Mouse (Mus musculus): Measurements from ENCODE around the gene Cmip. TPM values are rescaled to one million over a fixed set of nuclear protein-coding genes. Genes with fewer than 3 reads are reported as not detected.

Cmip gene
- polyA plus RNA-seq, 1 experiment = 112 TPM

DNA sequence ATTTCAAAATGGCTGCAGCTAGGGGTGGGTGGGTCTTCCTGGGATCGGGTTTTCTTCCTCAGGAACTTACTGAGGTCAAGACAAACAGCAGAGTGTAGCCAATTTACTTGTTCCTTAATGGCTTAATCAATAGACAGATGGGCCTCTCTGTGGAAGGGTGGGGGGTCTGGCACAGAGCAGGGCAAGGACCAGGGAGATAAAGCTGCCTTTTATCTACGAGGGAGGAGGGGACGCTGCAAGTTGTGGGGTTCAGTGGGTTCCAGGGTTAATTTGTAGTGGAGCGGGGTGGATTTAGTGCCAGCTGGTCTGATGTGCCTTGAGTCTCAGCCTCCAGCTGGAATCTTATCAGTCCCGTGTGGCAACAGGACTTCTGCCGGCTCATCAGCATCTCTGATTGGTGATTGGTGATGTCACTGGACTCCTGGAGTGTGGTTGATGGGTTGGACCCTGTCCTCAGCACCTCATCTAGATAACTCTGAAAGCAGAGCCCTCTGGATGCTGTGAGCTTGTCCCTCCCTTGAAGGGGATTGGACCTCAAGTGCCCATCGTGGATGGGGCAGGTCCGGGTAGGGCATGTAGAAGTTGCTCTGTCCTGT is 65.9 kb downstream of the Cmip start:
- Histone ChIP-seq H3K4me3 (ENCODE audit: insufficient read depth, low read depth, low read length) (no peak overlapping the region), H3K36me3 (ENCODE audit: control insufficient read depth, insufficient read depth, low read length) (no peaks in the 10 kb centered on the region), H3K27me3 (replicated peaks; ENCODE audit: control insufficient read depth, insufficient read depth, low read length) (no peaks in the 10 kb centered on the region), H3K27ac (ENCODE audit: insufficient read depth, low read depth, low read length) (no peak overlapping the region), H3K4me1 (ENCODE audit: control insufficient read depth, insufficient read depth, low read length) (peaks cover 60% of the 10 kb centered on the region)
- 56% methylated on average over 8 of the region's 8 CpGs for WGBS
- DNase-seq = no peak
- TF ChIP-seq CTCF (conservative IDR thresholded peaks at IDR 0.05; ENCODE audit: insufficient read depth, insufficient read length, low read depth, low read length) = no peak
- no peak for TF ChIP-seq POLR2A (IDR thresholded peaks at IDR 0.05; ENCODE audit: low read depth, low read length)

GRCm38 (mm10) chr8:117324821-117325220 is 68.0 kb downstream of the Cmip start:
- WGBS = 72% methylated on average over 9 of the region's 9 CpGs
- DNase-seq = peak; percentile 85
- TF ChIP-seq POLR2A (IDR thresholded peaks at IDR 0.05; ENCODE audit: low read depth, low read length) (no peak), CTCF (conservative IDR thresholded peaks at IDR 0.05; ENCODE audit: insufficient read depth, insufficient read length, low read depth, low read length) (no peak)
- Histone ChIP-seq H3K4me1 (ENCODE audit: control insufficient read depth, insufficient read depth, low read length) (peaks cover 52% of the 10 kb centered on the region), H3K27me3 (replicated peaks; ENCODE audit: control insufficient read depth, insufficient read depth, low read length) (no peaks in the 10 kb centered on the region), H3K27ac (ENCODE audit: insufficient read depth, low read depth, low read length) (no peak overlapping the region), H3K4me3 (ENCODE audit: insufficient read depth, low read depth, low read length) (no peak overlapping the region), H3K36me3 (ENCODE audit: control insufficient read depth, insufficient read depth, low read length) (no peaks in the 10 kb centered on the region)

DNA sequence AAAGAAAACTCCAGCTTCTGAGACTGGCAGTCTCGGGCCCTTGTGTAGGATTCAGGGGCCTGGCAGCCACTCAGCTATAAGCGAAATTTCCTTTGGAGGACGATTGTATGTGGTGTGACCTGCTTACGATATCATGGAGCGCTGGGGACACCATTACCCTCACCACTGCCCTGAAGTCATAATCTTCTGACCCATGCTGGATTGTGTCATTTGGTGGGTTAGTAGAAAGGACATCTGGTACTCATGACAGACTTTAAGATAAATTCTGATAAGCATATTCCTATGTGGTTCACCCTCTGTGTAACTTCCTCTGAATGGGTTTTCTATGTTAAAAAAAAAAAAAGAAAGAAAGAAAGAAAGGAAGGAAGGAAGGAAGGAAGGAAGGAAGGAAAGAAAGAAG is 69.9 kb downstream of the Cmip start:
- peaks cover 46% of the 10 kb centered on the region for H3K4me1 ChIP-seq (ENCODE audit: control insufficient read depth, insufficient read depth, low read length)
- no peak overlapping the region for H3K27ac ChIP-seq (ENCODE audit: insufficient read depth, low read depth, low read length)
- no peaks in the 10 kb centered on the region for H3K27me3 ChIP-seq (replicated peaks; ENCODE audit: control insufficient read depth, insufficient read depth, low read length)
- TF ChIP-seq POLR2A (IDR thresholded peaks at IDR 0.05; ENCODE audit: low read depth, low read length) = no peak
- TF ChIP-seq CTCF (conservative IDR thresholded peaks at IDR 0.05; ENCODE audit: insufficient read depth, insufficient read length, low read depth, low read length) = no peak
- H3K4me3 ChIP-seq (ENCODE audit: insufficient read depth, low read depth, low read length) = no peak overlapping the region
- no peaks in the 10 kb centered on the region for H3K36me3 ChIP-seq (ENCODE audit: control insufficient read depth, insufficient read depth, low read length)
- DNase-seq = no peak
- 83% methylated on average over 5 of the region's 5 CpGs for WGBS

DNA sequence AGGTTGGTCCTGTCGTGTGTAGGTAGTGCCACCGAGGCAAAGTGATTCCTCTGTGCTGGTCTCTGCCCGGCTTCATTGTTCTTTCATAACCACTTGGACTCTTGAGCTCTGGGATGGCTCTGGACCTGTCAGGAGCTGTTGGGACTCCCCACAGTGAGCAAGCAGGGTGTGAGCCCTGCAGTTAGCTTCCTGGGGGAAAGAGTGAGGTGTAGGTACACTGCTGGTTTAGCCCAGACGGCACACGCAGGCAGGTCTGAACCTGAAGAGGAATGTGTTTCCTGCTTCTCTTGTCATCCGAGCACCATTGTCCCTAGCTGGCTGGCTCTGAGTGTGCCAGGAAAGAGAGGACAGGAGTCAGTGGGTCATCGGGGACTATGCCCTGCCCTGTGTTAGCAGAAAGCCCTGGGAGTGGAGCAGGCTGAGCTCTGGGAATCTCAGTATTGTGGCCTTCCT is 70.5 kb downstream of the Cmip start:
- Histone ChIP-seq H3K4me1 (ENCODE audit: control insufficient read depth, insufficient read depth, low read length) (peaks cover 48% of the 10 kb centered on the region), H3K36me3 (ENCODE audit: control insufficient read depth, insufficient read depth, low read length) (no peaks in the 10 kb centered on the region), H3K4me3 (ENCODE audit: insufficient read depth, low read depth, low read length) (no peak overlapping the region), H3K27me3 (replicated peaks; ENCODE audit: control insufficient read depth, insufficient read depth, low read length) (no peaks in the 10 kb centered on the region), H3K27ac (ENCODE audit: insufficient read depth, low read depth, low read length) (peak overlapping the region; percentile 81)
- peak; percentile 87 for DNase-seq
- 20% methylated on average over 7 of the region's 7 CpGs for whole genome bisulfite sequencing
- no peak for TF ChIP-seq CTCF (conservative IDR thresholded peaks at IDR 0.05; ENCODE audit: insufficient read depth, insufficient read length, low read depth, low read length)
- no peak for TF ChIP-seq POLR2A (IDR thresholded peaks at IDR 0.05; ENCODE audit: low read depth, low read length)

DNA sequence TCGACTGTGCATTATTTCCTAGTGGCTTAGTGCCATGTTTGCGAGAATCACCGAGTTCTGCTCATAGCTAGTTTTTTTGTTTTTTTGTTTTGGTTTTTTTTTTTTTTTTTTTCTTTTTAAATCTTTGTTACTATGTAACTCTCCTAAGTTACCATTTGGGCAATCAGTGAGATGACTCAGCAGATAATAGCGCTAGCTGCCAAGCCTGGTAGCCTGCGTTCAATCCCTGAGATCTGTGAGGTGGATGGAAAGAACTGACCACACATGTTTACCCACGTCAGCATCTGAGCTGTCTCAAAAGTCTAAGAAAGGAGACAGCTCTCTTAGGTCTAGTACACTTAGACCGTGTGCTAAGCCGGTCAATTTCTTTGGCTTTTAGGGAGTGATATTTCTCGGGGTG is 71.9 kb downstream of the Cmip start:
- DNase-seq = peak; percentile 84
- peak overlapping the region; percentile 20 for H3K27ac ChIP-seq (ENCODE audit: insufficient read depth, low read depth, low read length)
- no peak overlapping the region for H3K4me3 ChIP-seq (ENCODE audit: insufficient read depth, low read depth, low read length)
- no peaks in the 10 kb centered on the region for H3K36me3 ChIP-seq (ENCODE audit: control insufficient read depth, insufficient read depth, low read length)
- TF ChIP-seq CTCF (conservative IDR thresholded peaks at IDR 0.05; ENCODE audit: insufficient read depth, insufficient read length, low read depth, low read length) = no peak
- TF ChIP-seq POLR2A (IDR thresholded peaks at IDR 0.05; ENCODE audit: low read depth, low read length) = no peak
- H3K27me3 ChIP-seq (replicated peaks; ENCODE audit: control insufficient read depth, insufficient read depth, low read length) = no peaks in the 10 kb centered on the region
- H3K4me1 ChIP-seq (ENCODE audit: control insufficient read depth, insufficient read depth, low read length) = peaks cover 51% of the 10 kb centered on the region
- 44% methylated on average over 9 of the region's 9 CpGs for WGBS

DNA sequence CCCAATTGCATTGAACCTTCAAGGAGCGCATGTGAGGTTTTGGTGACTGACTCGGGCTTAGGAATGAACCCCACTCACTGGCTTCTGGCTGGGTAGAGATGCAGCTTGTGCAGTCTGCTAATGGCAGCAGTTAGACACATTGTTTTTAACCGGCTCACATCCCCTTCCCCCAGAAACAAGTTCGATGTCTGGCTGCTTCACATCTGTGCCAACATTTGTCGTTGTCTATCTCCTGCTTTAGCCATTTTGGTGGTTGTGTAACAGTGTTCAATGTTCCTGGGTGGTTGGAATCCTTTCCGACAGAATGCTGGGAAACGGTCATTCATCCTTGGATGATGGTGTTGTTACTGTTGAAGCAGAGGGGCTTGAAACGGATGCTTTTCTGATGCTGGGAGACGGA is 72.3 kb downstream of the Cmip start:
- Histone ChIP-seq H3K4me3 (ENCODE audit: insufficient read depth, low read depth, low read length) (no peak overlapping the region), H3K4me1 (ENCODE audit: control insufficient read depth, insufficient read depth, low read length) (peaks cover 53% of the 10 kb centered on the region), H3K27me3 (replicated peaks; ENCODE audit: control insufficient read depth, insufficient read depth, low read length) (no peaks in the 10 kb centered on the region), H3K36me3 (ENCODE audit: control insufficient read depth, insufficient read depth, low read length) (no peaks in the 10 kb centered on the region), H3K27ac (ENCODE audit: insufficient read depth, low read depth, low read length) (peak overlapping the region; percentile 20)
- DNase-seq = no peak
- WGBS = 65% methylated on average over 9 of the region's 9 CpGs
- TF ChIP-seq CTCF (conservative IDR thresholded peaks at IDR 0.05; ENCODE audit: insufficient read depth, insufficient read length, low read depth, low read length) (no peak), POLR2A (IDR thresholded peaks at IDR 0.05; ENCODE audit: low read depth, low read length) (no peak)

DNA sequence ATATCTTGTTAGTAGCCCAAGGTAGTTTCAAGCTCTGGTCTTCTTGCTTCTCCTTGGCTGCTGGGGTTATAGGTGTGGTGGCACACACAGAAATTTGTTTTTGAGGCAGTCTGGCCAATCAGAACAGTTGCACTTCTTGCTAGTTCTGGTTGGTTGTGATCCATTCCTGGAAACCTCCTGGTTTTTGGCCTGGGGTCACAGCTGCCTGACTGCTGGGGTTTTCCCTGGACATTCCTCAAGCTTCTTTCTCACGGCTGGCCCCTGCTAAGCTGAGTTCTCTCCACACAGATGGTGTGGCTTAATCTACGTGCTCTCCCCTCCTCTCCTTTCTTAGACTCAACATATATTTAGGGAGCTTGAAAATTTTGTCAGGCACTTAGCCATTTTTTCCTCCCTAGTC is 73.0 kb downstream of the Cmip start:
- Histone ChIP-seq H3K36me3 (ENCODE audit: control insufficient read depth, insufficient read depth, low read length) (no peaks in the 10 kb centered on the region), H3K4me1 (ENCODE audit: control insufficient read depth, insufficient read depth, low read length) (peaks cover 55% of the 10 kb centered on the region), H3K27me3 (replicated peaks; ENCODE audit: control insufficient read depth, insufficient read depth, low read length) (no peaks in the 10 kb centered on the region), H3K4me3 (ENCODE audit: insufficient read depth, low read depth, low read length) (no peak overlapping the region), H3K27ac (ENCODE audit: insufficient read depth, low read depth, low read length) (no peak overlapping the region)
- DNase-seq = peak; percentile 65
- no peak for TF ChIP-seq CTCF (conservative IDR thresholded peaks at IDR 0.05; ENCODE audit: insufficient read depth, insufficient read length, low read depth, low read length)
- TF ChIP-seq POLR2A (IDR thresholded peaks at IDR 0.05; ENCODE audit: low read depth, low read length) = no peak
- 38% methylated on average over 2 of the region's 2 CpGs for WGBS
